Mouse (Mus musculus): Measurements from ENCODE around the gene Cyp21a1.
"Not testable (repeated sequence)": the region's sequence is repeated elsewhere in the genome, so short reads cannot be mapped to it uniquely, and the experiment has no call there.

Cyp21a1 gene

GRCm38 (mm10) chr17:34838785-34839184 lies 34.4 kb upstream of the Cyp21a1 start:
- no peaks in the 10 kb centered on the region for H3K27me3 ChIP-seq (ENCODE audit: insufficient read depth, low read length)
- H3K4me1 ChIP-seq (replicated peaks; ENCODE audit: low read depth, low read length): peaks cover 45% of the 10 kb centered on the region
- H3K4me3 ChIP-seq (replicated peaks; ENCODE audit: low read length): peak overlapping the region; percentile 41
- TF ChIP-seq NANOG (IDR thresholded peaks at IDR 0.05; ENCODE audit: borderline replicate concordance, low read length) (no peak), CTCF (conservative IDR thresholded peaks at IDR 0.05; ENCODE audit: low read length) (no peak), POU5F1 (IDR thresholded peaks at IDR 0.05; ENCODE audit: borderline replicate concordance, low read length) (no peak)
- H3K9me3 ChIP-seq (ENCODE audit: low read length): no peaks in the 10 kb centered on the region
- H3K36me3 ChIP-seq (ENCODE audit: insufficient read depth, low read length): peaks cover 70% of the 10 kb centered on the region

GRCm38 (mm10) chr17:34837464-34838324 lies 33.3 kb upstream of the Cyp21a1 start:
- H3K9me3 ChIP-seq (ENCODE audit: low read length): no peaks in the 10 kb centered on the region
- TF ChIP-seq NANOG (IDR thresholded peaks at IDR 0.05; ENCODE audit: borderline replicate concordance, low read length): no peak
- no peak for TF ChIP-seq CTCF (conservative IDR thresholded peaks at IDR 0.05; ENCODE audit: low read length)
- TF ChIP-seq POU5F1 (IDR thresholded peaks at IDR 0.05; ENCODE audit: borderline replicate concordance, low read length): no peak
- H3K4me1 ChIP-seq (replicated peaks; ENCODE audit: low read depth, low read length): peaks cover 45% of the 10 kb centered on the region
- H3K4me3 ChIP-seq (replicated peaks; ENCODE audit: low read length): peak overlapping the region; percentile 94
- no peaks in the 10 kb centered on the region for H3K27me3 ChIP-seq (ENCODE audit: insufficient read depth, low read length)
- peaks cover 69% of the 10 kb centered on the region for H3K36me3 ChIP-seq (ENCODE audit: insufficient read depth, low read length)

- Histone ChIP-seq H3K4me1 (replicated peaks; ENCODE audit: low read depth, low read length) (peaks cover 45% of the 10 kb centered on the region), H3K36me3 (ENCODE audit: insufficient read depth, low read length) (peaks cover 69% of the 10 kb centered on the region), H3K4me3 (replicated peaks; ENCODE audit: low read length) (peak within 1 kb of the TSS; percentile 94), H3K27me3 (ENCODE audit: insufficient read depth, low read length) (no peaks in the 10 kb centered on the region), H3K9me3 (ENCODE audit: low read length) (no peaks in the 10 kb centered on the region)
- TF ChIP-seq POU5F1 (IDR thresholded peaks at IDR 0.05; ENCODE audit: borderline replicate concordance, low read length): no peak
- TF ChIP-seq CTCF (conservative IDR thresholded peaks at IDR 0.05; ENCODE audit: low read length): no peak
Observed at GRCm38 (mm10) chr17:34836856-34837221, 32.5 kb upstream of the Cyp21a1 start, which contains the start of the genes Stk19 and Dxo. Stk19 (minus strand) TSS chr17:34836945. Dxo (plus strand) TSS chr17:34837019.

- peaks cover 45% of the 10 kb centered on the region for H3K4me1 ChIP-seq (replicated peaks; ENCODE audit: low read depth, low read length)
- TF ChIP-seq CTCF (conservative IDR thresholded peaks at IDR 0.05; ENCODE audit: low read length) (no peak), NANOG (IDR thresholded peaks at IDR 0.05; ENCODE audit: borderline replicate concordance, low read length) (no peak), POU5F1 (IDR thresholded peaks at IDR 0.05; ENCODE audit: borderline replicate concordance, low read length) (no peak)
- peaks cover 3% of the 10 kb centered on the region for H3K9me3 ChIP-seq (ENCODE audit: low read length)
- peak overlapping the region; percentile 94 for H3K4me3 ChIP-seq (replicated peaks; ENCODE audit: low read length)
- H3K27me3 ChIP-seq (ENCODE audit: insufficient read depth, low read length): no peaks in the 10 kb centered on the region
- peaks cover 68% of the 10 kb centered on the region for H3K36me3 ChIP-seq (ENCODE audit: insufficient read depth, low read length)
Observed at GRCm38 (mm10) chr17:34836155-34836855, 31.9 kb upstream of the Cyp21a1 start.

GRCm38 (mm10) chr17:34830776-34831175 lies 26.4 kb upstream of the Cyp21a1 start:
- Histone ChIP-seq H3K9me3 (ENCODE audit: low read length) (peaks cover 17% of the 10 kb centered on the region), H3K36me3 (ENCODE audit: insufficient read depth, low read length) (peaks cover 84% of the 10 kb centered on the region)
- H3K27me3 ChIP-seq (ENCODE audit: insufficient read depth, low read length); H3K4me3 ChIP-seq (replicated peaks; ENCODE audit: low read length); H3K4me1 ChIP-seq (replicated peaks; ENCODE audit: low read depth, low read length): not testable (repeated sequence)

GRCm38 (mm10) chr17:34814818-34815370 lies 10.5 kb upstream of the Cyp21a1 start:
- Histone ChIP-seq H3K27me3 (ENCODE audit: insufficient read depth, low read length) (peaks cover 6% of the 10 kb centered on the region; the same call in 1 of the 2 replicates), H3K9me3 (ENCODE audit: low read length) (no peaks in the 10 kb centered on the region), H3K4me1 (replicated peaks; ENCODE audit: low read depth, low read length) (peaks cover 11% of the 10 kb centered on the region), H3K4me3 (replicated peaks; ENCODE audit: low read length) (no peak overlapping the region), H3K36me3 (ENCODE audit: insufficient read depth, low read length) (no peaks in the 10 kb centered on the region)
- TF ChIP-seq CTCF (conservative IDR thresholded peaks at IDR 0.05; ENCODE audit: low read length) (no peak), NANOG (IDR thresholded peaks at IDR 0.05; ENCODE audit: borderline replicate concordance, low read length) (no peak), POU5F1 (IDR thresholded peaks at IDR 0.05; ENCODE audit: borderline replicate concordance, low read length) (no peak)

- TF ChIP-seq CTCF (conservative IDR thresholded peaks at IDR 0.05; ENCODE audit: low read length): peak; percentile 83
Observed at GRCm38 (mm10) chr17:34813747-34814146, 9.4 kb upstream of the Cyp21a1 start.

GRCm38 (mm10) chr17:34811275-34811674 lies 6.9 kb upstream of the Cyp21a1 start:
- H3K36me3 ChIP-seq (ENCODE audit: insufficient read depth, low read length): no peaks in the 10 kb centered on the region
- peaks cover 11% of the 10 kb centered on the region for H3K4me1 ChIP-seq (replicated peaks; ENCODE audit: low read depth, low read length)
- H3K9me3 ChIP-seq (ENCODE audit: low read length): no peaks in the 10 kb centered on the region
- TF ChIP-seq NANOG (IDR thresholded peaks at IDR 0.05; ENCODE audit: borderline replicate concordance, low read length) (no peak), CTCF (conservative IDR thresholded peaks at IDR 0.05; ENCODE audit: low read length) (no peak), POU5F1 (IDR thresholded peaks at IDR 0.05; ENCODE audit: borderline replicate concordance, low read length) (no peak)
- no peak overlapping the region for H3K4me3 ChIP-seq (replicated peaks; ENCODE audit: low read length)
- H3K27me3 ChIP-seq (ENCODE audit: insufficient read depth, low read length): 0 out of 2 replicates have a peak, but pooled peaks cover 5% of the 10 kb centered on the region

More at GRCm38 (mm10) chr17:34813747-34814146, 9.4 kb upstream of the Cyp21a1 start:
- not testable (repeated sequence) for H3K36me3 ChIP-seq (ENCODE audit: insufficient read depth, low read length); H3K9me3 ChIP-seq (ENCODE audit: low read length); H3K27me3 ChIP-seq (ENCODE audit: insufficient read depth, low read length); H3K4me3 ChIP-seq (replicated peaks; ENCODE audit: low read length)
- H3K4me1 ChIP-seq (replicated peaks; ENCODE audit: low read depth, low read length): peaks cover 11% of the 10 kb centered on the region

- not testable (repeated sequence) for H3K4me3 ChIP-seq (replicated peaks; ENCODE audit: low read length); H3K9me3 ChIP-seq (ENCODE audit: low read length); H3K36me3 ChIP-seq (ENCODE audit: insufficient read depth, low read length); H3K27me3 ChIP-seq (ENCODE audit: insufficient read depth, low read length)
- peaks cover 11% of the 10 kb centered on the region for H3K4me1 ChIP-seq (replicated peaks; ENCODE audit: low read depth, low read length)
Observed at GRCm38 (mm10) chr17:34810811-34811210, 6.5 kb upstream of the Cyp21a1 start.

- not testable (repeated sequence) for H3K36me3 ChIP-seq (ENCODE audit: insufficient read depth, low read length); H3K9me3 ChIP-seq (ENCODE audit: low read length); H3K27me3 ChIP-seq (ENCODE audit: insufficient read depth, low read length); H3K4me3 ChIP-seq (replicated peaks; ENCODE audit: low read length)
- peaks cover 11% of the 10 kb centered on the region for H3K4me1 ChIP-seq (replicated peaks; ENCODE audit: low read depth, low read length)
Observed at GRCm38 (mm10) chr17:34810411-34810810, 6.0 kb upstream of the Cyp21a1 start.

Measured in E14TG2a.4 (cell line).